Mouse (Mus musculus) heart, embryonic 12.5 days (tissue): ENCODE data around the gene Nt5c. TPM values are rescaled to one million over a fixed set of nuclear protein-coding genes. Genes with fewer than 3 reads are reported as not detected.
A peak's percentile ranks its signal among the peaks of the same experiment; 100 is the strongest.

Source experiments
- ATAC-seq: fragments of 200-750 bp; cut with Nextera tagmentation; 2 replicates; pipeline ENCODE4 v1.8.0; 2017; ENCODE audit warnings: moderate TSS enrichment, moderate library complexity; ENCODE audit not compliant: insufficient number of reproducible peaks, low FRiP score
- H3K27ac ChIP-seq: fragments of 300-500 bp; sonication (generic); 2 replicates; pipeline ENCODE4 v1.5.1; 2016; ENCODE audit warnings: mild to moderate bottlenecking, moderate library complexity; ENCODE audit not compliant: poor library complexity, severe bottlenecking
- H3K27me3 ChIP-seq: fragments of 300-500 bp; sonication (generic); replicated peaks from 2 replicates; pipeline ENCODE4 v1.6.1; 2016; ENCODE audit warnings: mild to moderate bottlenecking, moderate library complexity
- H3K36me3 ChIP-seq: fragments of 300-500 bp; sonication (generic); 2 replicates; pipeline ENCODE4 v1.6.1; 2016; ENCODE audit warnings: mild to moderate bottlenecking, moderate library complexity
- H3K4me1 ChIP-seq: fragments of 300-500 bp; sonication (generic); replicated peaks from 2 replicates; pipeline ENCODE4 v1.6.1; 2016; ENCODE audit warnings: mild to moderate bottlenecking
- H3K4me2 ChIP-seq: fragments of 300-500 bp; sonication (generic); 2 replicates; pipeline ENCODE4 v1.6.1; 2016; ENCODE audit warnings: mild to moderate bottlenecking, moderate library complexity
- H3K4me3 ChIP-seq: fragments of 300-500 bp; sonication (generic); 2 replicates; pipeline ENCODE4 v1.5.1; 2016; ENCODE audit warnings: mild to moderate bottlenecking
- H3K9ac ChIP-seq: fragments of 300-500 bp; sonication (generic); 2 replicates; pipeline ENCODE4 v1.6.1; 2016; ENCODE audit warnings: mild to moderate bottlenecking, moderate library complexity
- H3K9me3 ChIP-seq: fragments of 300-500 bp; sonication (generic); replicated peaks from 2 replicates; pipeline ENCODE4 v1.6.1; 2016; ENCODE audit warnings: mild to moderate bottlenecking, moderate library complexity
- WGBS: fragments of 180-500 bp; shearing (Covaris S2); methylation state at CpG from one replicate; pipeline ENCODE4 v1.1.7; 2016; 5-methylcytosine and 5-hydroxymethylcytosine counted together
- microRNA-seq: library from miRNA; unstranded; fragments of <30 nt; microRNA quantifications from one replicate; pipeline ENCODE4, GENCODE M21; 2017
- polyA plus RNA-seq: library from polyadenylated mRNA; unstranded; fragments of >200 nt; fragmentation: Nextera tagmentation; extraction: Ambion mirVana; gene quantifications from 2 replicates; pipeline ENCODE4 v1.2.1, GENCODE M21; 2016

Gene Nt5c
- polyA plus RNA-seq, 1 experiment from 2014 or later = 58.2 TPM

- WGBS = 84% methylated on average over 8 of the region's 8 CpGs
- Histone ChIP-seq H3K36me3 (no peaks in the 10 kb centered on the region), H3K4me1 (peaks cover 24% of the 10 kb centered on the region), H3K27me3 (no peaks in the 10 kb centered on the region), H3K9ac (no peak overlapping the region), H3K4me2 (no peak overlapping the region), H3K27ac (no peak overlapping the region), H3K4me3 (no peak overlapping the region), H3K9me3 (0 out of 2 replicates have a peak, but pooled peaks cover 3% of the 10 kb centered on the region)
- no peak for ATAC-seq
These were observed 39.9 kb downstream of the Nt5c start for GRCm38 (mm10) chr11:115451781-115452241.

DNA sequence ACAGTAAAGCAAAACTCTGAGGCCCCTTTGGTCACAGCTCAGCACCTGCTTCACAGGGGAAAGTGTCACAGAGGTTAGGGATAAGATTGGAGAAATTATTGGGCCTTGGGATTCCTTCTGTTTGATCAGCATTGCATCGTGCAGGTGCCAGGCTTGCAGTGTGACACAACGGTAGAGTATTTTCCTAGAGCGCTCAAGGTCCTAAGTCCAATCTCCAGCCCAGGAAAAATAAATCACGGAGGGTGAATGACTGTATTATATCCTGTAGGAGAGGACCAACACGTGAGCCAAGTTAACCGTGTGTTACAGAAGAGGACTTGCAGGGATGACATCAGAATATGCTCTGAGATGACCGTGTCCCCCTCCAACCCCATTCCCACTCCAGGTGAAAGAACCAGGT lies 41.5 kb downstream of the Nt5c start:
- H3K27me3 ChIP-seq = no peaks in the 10 kb centered on the region

GRCm38 (mm10) chr11:115448998-115449397 lies 42.7 kb downstream of the Nt5c start:
- WGBS = 64% methylated on average over 7 of the region's 7 CpGs
- H3K4me1 ChIP-seq = peaks cover 30% of the 10 kb centered on the region
- no peaks in the 10 kb centered on the region for H3K36me3 ChIP-seq
- no peak overlapping the region for H3K9ac ChIP-seq
- ATAC-seq = no peak
- no peak overlapping the region for H3K4me3 ChIP-seq
- no peaks in the 10 kb centered on the region for H3K9me3 ChIP-seq
- no peak overlapping the region for H3K27ac ChIP-seq
- H3K27me3 ChIP-seq = no peaks in the 10 kb centered on the region
- no peak overlapping the region for H3K4me2 ChIP-seq

More for the DNA sequence above, 41.5 kb downstream of the Nt5c start:
- no peak overlapping the region for H3K4me3 ChIP-seq
- peaks cover 30% of the 10 kb centered on the region for H3K4me1 ChIP-seq
- no peaks in the 10 kb centered on the region for H3K9me3 ChIP-seq
- WGBS = 84% methylated on average over 7 of the region's 7 CpGs
- H3K4me2 ChIP-seq = no peak overlapping the region
- H3K27ac ChIP-seq = no peak overlapping the region
- ATAC-seq = no peak
- no peak overlapping the region for H3K9ac ChIP-seq
- no peaks in the 10 kb centered on the region for H3K36me3 ChIP-seq

DNA sequence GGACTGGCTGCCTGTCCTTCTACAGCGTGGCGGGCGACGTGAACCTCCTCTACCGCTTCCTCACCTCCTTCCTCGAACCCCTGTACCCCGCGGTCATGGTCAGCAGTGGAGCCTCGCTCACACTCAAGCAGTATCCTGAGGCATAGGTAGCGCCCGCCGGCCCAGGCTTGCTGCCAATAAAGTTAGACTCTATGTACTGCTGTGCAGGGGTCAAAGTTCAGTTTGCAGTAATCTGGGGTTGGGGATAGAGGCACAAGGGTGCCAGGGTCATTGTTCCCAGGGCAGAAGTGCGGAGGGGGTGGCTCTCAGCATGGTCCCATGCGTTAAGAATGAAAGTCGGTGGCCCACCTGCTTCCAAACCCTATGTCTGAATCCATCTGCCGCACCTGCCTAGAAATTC lies 43.6 kb downstream of the Nt5c start:
- no peak for ATAC-seq
- Histone ChIP-seq H3K27ac (no peak overlapping the region), H3K36me3 (no peaks in the 10 kb centered on the region), H3K9me3 (no peaks in the 10 kb centered on the region), H3K9ac (no peak overlapping the region), H3K4me3 (no peak overlapping the region), H3K4me2 (no peak overlapping the region), H3K4me1 (peaks cover 23% of the 10 kb centered on the region), H3K27me3 (no peaks in the 10 kb centered on the region)
- WGBS = 86% methylated on average over 16 of the region's 16 CpGs

GRCm38 (mm10) chr11:115447321-115447885 lies 44.3 kb downstream of the Nt5c start:
- Histone ChIP-seq H3K27me3 (no peaks in the 10 kb centered on the region), H3K9me3 (no peaks in the 10 kb centered on the region), H3K27ac (peak overlapping the region; percentile 4; the same call in 1 of the 2 replicates), H3K4me3 (no peak overlapping the region), H3K4me1 (peaks cover 23% of the 10 kb centered on the region), H3K4me2 (no peak overlapping the region), H3K36me3 (no peaks in the 10 kb centered on the region), H3K9ac (no peak overlapping the region)
- WGBS = 78% methylated on average over 11 of the region's 11 CpGs
- ATAC-seq = no peak

GRCm38 (mm10) chr11:115446906-115447305 lies 44.8 kb downstream of the Nt5c start:
- Histone ChIP-seq H3K27me3 (no peaks in the 10 kb centered on the region), H3K4me2 (peak overlapping the region; percentile 12; the same call in 1 of the 2 replicates), H3K4me3 (no peak overlapping the region), H3K27ac (peak overlapping the region; percentile 10; the same call in 1 of the 2 replicates), H3K9me3 (no peaks in the 10 kb centered on the region), H3K9ac (no peak overlapping the region), H3K36me3 (no peaks in the 10 kb centered on the region), H3K4me1 (peaks cover 23% of the 10 kb centered on the region)
- WGBS = 13% methylated on average over 3 of the region's 3 CpGs
- ATAC-seq = peak; percentile 10; the same call in 1 of the 2 replicates

DNA sequence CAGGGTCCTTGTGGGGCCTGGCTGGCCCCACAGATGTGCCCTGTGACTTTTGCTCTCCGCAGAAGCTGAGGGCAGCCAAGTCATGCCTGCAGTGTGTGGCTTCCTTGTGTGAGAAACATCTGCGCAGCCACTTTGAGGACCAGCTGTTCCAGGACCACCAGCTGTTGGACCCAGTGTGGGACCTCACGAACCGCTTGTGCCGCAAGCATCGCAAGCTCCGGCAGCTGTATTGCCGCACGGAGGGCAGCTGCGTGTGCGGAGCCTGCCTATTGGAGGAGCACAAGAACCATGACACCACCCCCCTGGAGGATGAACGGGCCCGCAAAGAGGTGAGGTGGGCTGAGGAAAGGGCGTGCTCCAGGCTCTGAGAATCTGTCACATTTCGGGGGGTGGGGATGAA lies 50.2 kb downstream of the Nt5c start:
- no peaks in the 10 kb centered on the region for H3K36me3 ChIP-seq
- no peak overlapping the region for H3K4me3 ChIP-seq
- H3K4me1 ChIP-seq = peaks cover 5% of the 10 kb centered on the region
- no peak overlapping the region for H3K27ac ChIP-seq
- H3K9ac ChIP-seq = no peak overlapping the region
- WGBS = 46% methylated on average over 15 of the region's 15 CpGs
- peaks cover 9% of the 10 kb centered on the region for H3K9me3 ChIP-seq
- H3K4me2 ChIP-seq = no peak overlapping the region
- 0 out of 2 replicates have a peak, but pooled peaks cover 6% of the 10 kb centered on the region for H3K27me3 ChIP-seq
- ATAC-seq = no peak

Small RNAs within 50 kb of the gene (microRNA-seq; reads per million reads assigned to microRNA genes)
- gene Mir3968 = not detected

Other genes starting within 250 kb of the Nt5c start
- 0.15 and 0.21 TPM in 2 replicates for gene Grin2c, start 224.6 kb downstream of the Nt5c start, polyA plus RNA-seq
- gene Fdxr, start 214.8 kb downstream of the Nt5c start, polyA plus RNA-seq = 11.3 and 12.3 TPM in 2 replicates
- gene Fads6, start 194.2 kb downstream of the Nt5c start, polyA plus RNA-seq = 0.51 and 0.86 TPM in 2 replicates
- gene Otop2, start 184.7 kb downstream of the Nt5c start, polyA plus RNA-seq = not detected in 2 replicates
- 0.06 and 0.08 TPM in 2 replicates for gene Ush1g, start 169.8 kb downstream of the Nt5c start, polyA plus RNA-seq
- not detected in 2 replicates for gene Otop3, start 157.1 kb downstream of the Nt5c start, polyA plus RNA-seq
- gene Hid1, start 124.1 kb downstream of the Nt5c start, polyA plus RNA-seq = 6.0 and 7.4 TPM in 2 replicates
- 9.0 and 9.5 TPM in 2 replicates for gene Cdr2l, start 109.9 kb downstream of the Nt5c start, polyA plus RNA-seq
- 156 and 162 TPM in 2 replicates for gene Mrpl58, start 88.1 kb downstream of the Nt5c start, polyA plus RNA-seq
- gene Atp5h, start 71.9 kb downstream of the Nt5c start, polyA plus RNA-seq = 1,576 and 1,627 TPM in 2 replicates
- gene Kctd2, start 71.7 kb downstream of the Nt5c start, polyA plus RNA-seq = 16.0 and 17.5 TPM in 2 replicates
- 0.19 and 0.35 TPM in 2 replicates for gene Trim80, start 51.3 kb downstream of the Nt5c start, polyA plus RNA-seq
- 0.17 TPM in 1 of 2 replicates, not detected in the other for gene Slc16a5, start 29.4 kb downstream of the Nt5c start, polyA plus RNA-seq
- gene Armc7, start 16.2 kb downstream of the Nt5c start, polyA plus RNA-seq = 5.8 and 6.4 TPM in 2 replicates
- 413 and 440 TPM in 2 replicates for gene Jpt1, start 22.5 kb upstream of the Nt5c start, polyA plus RNA-seq
- 673 and 675 TPM in 2 replicates for gene Sumo2, start 44.4 kb upstream of the Nt5c start, polyA plus RNA-seq
- gene Nup85, start 72.6 kb upstream of the Nt5c start, polyA plus RNA-seq = 117 and 132 TPM in 2 replicates
- 90.4 and 95.4 TPM in 2 replicates for gene Mrps7, start 112.1 kb upstream of the Nt5c start, polyA plus RNA-seq
- 19.2 and 21.9 TPM in 2 replicates for gene Gga3, start 112.2 kb upstream of the Nt5c start, polyA plus RNA-seq
- 20.9 and 22.0 TPM in 2 replicates for gene Mif4gd, start 121.1 kb upstream of the Nt5c start, polyA plus RNA-seq
- gene Slc25a19, start 136.4 kb upstream of the Nt5c start, polyA plus RNA-seq = 39.9 and 42.1 TPM in 2 replicates
- gene Grb2, start 216.7 kb upstream of the Nt5c start, polyA plus RNA-seq = 95.9 and 113 TPM in 2 replicates